Mouse (Mus musculus) small intestine, adult 2 months (tissue): ENCODE measurements around the gene Fto.

Experiments used
- CTCF ChIP-seq: fragments of 200-500 bp; IDR thresholded peaks from 2 replicates; pipeline ENCODE4 v1.5.1; 2012; ENCODE audit warnings: low read depth, mild to moderate bottlenecking, control low read depth, inconsistent platforms, low read length, moderate library complexity, mixed read lengths; ENCODE audit not compliant: insufficient replicate concordance, insufficient read length; ENCODE audit errors: extremely low read depth
- POLR2A ChIP-seq: fragments of 200-500 bp; IDR thresholded peaks from 2 replicates; pipeline ENCODE4 v1.6.1; 2012; ENCODE audit warnings: low read depth, mild to moderate bottlenecking, control low read depth, inconsistent platforms, low read length, moderate library complexity

DNA sequence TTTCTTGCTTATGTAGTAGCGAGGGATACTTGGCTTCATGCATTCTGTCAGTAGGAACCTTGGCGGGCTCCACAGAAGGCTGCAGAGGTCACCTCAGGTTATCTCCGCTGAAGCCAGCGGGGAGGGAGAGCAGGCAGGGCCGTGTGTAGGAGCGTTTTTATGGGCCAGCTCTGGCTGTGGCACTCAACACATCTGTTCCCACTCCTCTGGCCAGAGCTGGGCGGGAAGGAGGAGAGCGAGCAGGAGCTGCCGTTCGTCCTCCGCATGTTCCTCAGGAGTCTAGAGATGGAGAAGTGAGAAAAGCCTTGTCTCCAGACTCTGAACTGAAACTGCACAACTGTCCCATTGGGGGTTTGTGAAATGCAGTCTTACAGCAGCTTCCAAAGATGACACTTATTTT, 63.5 kb downstream of the Fto start:
- TF ChIP-seq CTCF: no peak
- TF ChIP-seq POLR2A: no peak
